Mouse (Mus musculus): ENCODE measurements at regions not wholly inside any gene's neighbourhood (a gene's known extent, or its start where the extent isn't known, plus 50 kb on each side); places are given as distances from the start of the nearest gene placed in this dataset.
"Not testable (repeated sequence)": the region's sequence is repeated elsewhere in the genome, so short reads cannot be mapped to it uniquely, and the experiment has no call there.

GRCm38 (mm10) chr9:27538480-27538879 is 141.9 kb downstream of the Spata19 start:
- H3K36me3 ChIP-seq (ENCODE audit: control insufficient read depth in 1 of 2, insufficient read depth in 2 of 2, low read length in 2 of 2), result no peaks in the 10 kb centered on the region
- no peaks in the 10 kb centered on the region for H3K27me3 ChIP-seq (ENCODE audit: control insufficient read depth in 1 of 2, insufficient read depth in 2 of 2, low read length in 2 of 2)
- no peak overlapping the region for H3K9ac ChIP-seq (ENCODE audit: control insufficient read depth, low read depth, low read length, poor library complexity, severe bottlenecking)
- H3K4me1 ChIP-seq (ENCODE audit: control insufficient read depth in 1 of 2, insufficient read depth in 2 of 2, low read length in 2 of 2), result no peaks in the 10 kb centered on the region
- TF ChIP-seq ETS1 (IDR thresholded peaks at IDR 0.05; ENCODE audit: low read depth, low read length), result no peak
- H3K27ac ChIP-seq (ENCODE audit: control insufficient read depth, low read depth, low read length), result no peak overlapping the region
- no peaks in the 10 kb centered on the region for H3K9me3 ChIP-seq (replicated peaks; ENCODE audit: insufficient read depth, low read length)
- no peak for DNase-seq (ENCODE audit: low read depth, low spot score)
- no peaks in the 10 kb centered on the region for H3K79me2 ChIP-seq (ENCODE audit: control insufficient read depth, insufficient read depth, low read length, poor library complexity)
- no peak overlapping the region for H3K4me3 ChIP-seq (ENCODE audit: control insufficient read depth in 1 of 2, insufficient read depth in 1 of 2, low read depth in 2 of 2, low read length in 2 of 2)

GRCm38 (mm10) chr9:27541585-27542151 is 145.1 kb downstream of the Spata19 start:
- H3K4me1 ChIP-seq (ENCODE audit: control insufficient read depth in 1 of 2, insufficient read depth in 2 of 2, low read length in 2 of 2), result no peaks in the 10 kb centered on the region
- no peak overlapping the region for H3K27ac ChIP-seq (ENCODE audit: control insufficient read depth, low read depth, low read length)
- H3K9me3 ChIP-seq (replicated peaks; ENCODE audit: insufficient read depth, low read length), result no peaks in the 10 kb centered on the region
- TF ChIP-seq GATA1 (IDR thresholded peaks at IDR 0.05; ENCODE audit: low read depth, low read length) (no peak), CHD2 (IDR thresholded peaks at IDR 0.05; ENCODE audit: low read length) (no peak), UBTF (IDR thresholded peaks at IDR 0.05; ENCODE audit: borderline replicate concordance, insufficient read depth, low read depth, low read length) (no peak), MYC (IDR thresholded peaks at IDR 0.05; ENCODE audit: low read depth, low read length) (no peak), USF2 (IDR thresholded peaks at IDR 0.05; ENCODE audit: borderline replicate concordance in 1 of 2, insufficient read depth in 1 of 2, low read depth in 1 of 2, low read length in 2 of 2) (no peak), ETS1 (IDR thresholded peaks at IDR 0.05; ENCODE audit: low read depth, low read length) (no peak), E2F4 (IDR thresholded peaks at IDR 0.05; ENCODE audit: borderline replicate concordance, low read depth, low read length) (no peak), MYB (IDR thresholded peaks at IDR 0.05; ENCODE audit: low read depth, low read length) (no peak), POLR2A (IDR thresholded peaks at IDR 0.05; ENCODE audit: control insufficient read depth in 1 of 2, insufficient read depth in 1 of 2, low read depth in 1 of 2, low read length in 2 of 2, poor library complexity in 1 of 2) (no peak), TBP (IDR thresholded peaks at IDR 0.05; ENCODE audit: low read depth, low read length) (no peak), ZNF384 (IDR thresholded peaks at IDR 0.05; ENCODE audit: low read depth, low read length) (no peak), NRF1 (IDR thresholded peaks at IDR 0.05; ENCODE audit: insufficient read depth, low read depth, low read length, poor library complexity, severe bottlenecking) (no peak), ZC3H11A (IDR thresholded peaks at IDR 0.05; ENCODE audit: low read depth, low read length) (no peak), ELF1 (IDR thresholded peaks at IDR 0.05; ENCODE audit: low read depth, low read length) (no peak), ZKSCAN1 (IDR thresholded peaks at IDR 0.05; ENCODE audit: low read depth, low read length) (no peak), HCFC1 (IDR thresholded peaks at IDR 0.05; ENCODE audit: low read depth, low read length) (no peak), MXI1 (IDR thresholded peaks at IDR 0.05; ENCODE audit: low read depth, low read length) (no peak), CHD1 (IDR thresholded peaks at IDR 0.05; ENCODE audit: low read depth, low read length) (no peak)
- H3K36me3 ChIP-seq (ENCODE audit: control insufficient read depth in 1 of 2, insufficient read depth in 2 of 2, low read length in 2 of 2), result no peaks in the 10 kb centered on the region
- no peaks in the 10 kb centered on the region for H3K27me3 ChIP-seq (ENCODE audit: control insufficient read depth in 1 of 2, insufficient read depth in 2 of 2, low read length in 2 of 2)
- no peak overlapping the region for H3K4me3 ChIP-seq (ENCODE audit: control insufficient read depth in 1 of 2, insufficient read depth in 1 of 2, low read depth in 2 of 2, low read length in 2 of 2)
- no peaks in the 10 kb centered on the region for H3K79me2 ChIP-seq (ENCODE audit: control insufficient read depth, insufficient read depth, low read length, poor library complexity)
- no peak for DNase-seq (ENCODE audit: low read depth, low spot score)
- H3K9ac ChIP-seq (ENCODE audit: control insufficient read depth, low read depth, low read length, poor library complexity, severe bottlenecking), result no peak overlapping the region

- H3K27ac ChIP-seq (ENCODE audit: control insufficient read depth, low read depth, low read length); H3K4me1 ChIP-seq (ENCODE audit: control insufficient read depth in 1 of 2, insufficient read depth in 2 of 2, low read length in 2 of 2); H3K27me3 ChIP-seq (ENCODE audit: control insufficient read depth in 1 of 2, insufficient read depth in 2 of 2, low read length in 2 of 2); H3K36me3 ChIP-seq (ENCODE audit: control insufficient read depth in 1 of 2, insufficient read depth in 2 of 2, low read length in 2 of 2); H3K9me3 ChIP-seq (replicated peaks; ENCODE audit: insufficient read depth, low read length); DNase-seq (ENCODE audit: low read depth, low spot score); H3K79me2 ChIP-seq (ENCODE audit: control insufficient read depth, insufficient read depth, low read length, poor library complexity); H3K4me3 ChIP-seq (ENCODE audit: control insufficient read depth in 1 of 2, insufficient read depth in 1 of 2, low read depth in 2 of 2, low read length in 2 of 2); H3K9ac ChIP-seq (ENCODE audit: control insufficient read depth, low read depth, low read length, poor library complexity, severe bottlenecking): not testable (repeated sequence)
Observed at GRCm38 (mm10) chr9:27554697-27555096, 158.1 kb downstream of the Spata19 start.
